Comparison of ENCODE assay signal across 14 mouse cellular contexts in genomic region chr11:98037871-98038270, GRCm38 (mm10). TPM values are rescaled to one million over a fixed set of nuclear protein-coding genes. Genes with fewer than 3 reads are reported as not detected.
DNase-seq lines count a peak whose midpoint lies in the region; ATAC-seq and TF ChIP-seq lines count a peak whose summit lies in the region.
"Had no signal": no experiment of that assay in that cellular context is flagged by ENCODE, and none has a peak within 500 bp of the region (broad histone marks: within the 10 kb centered on the region; RNA-seq: fewer than 3 reads in every experiment).

No protein-coding gene starts in this region.

- peak overlapping the region; percentile 43 for H3K4me3 ChIP-seq in E14TG2a.4 (replicated peaks; ENCODE audit: low read length)
- H3K4me3 ChIP-seq in myocyte, result no peak overlapping the region
- no peak overlapping the region for H3K4me3 ChIP-seq in stomach, postnatal 0 days (ENCODE audit: low read depth, low read length)
- H3K4me3 ChIP-seq: kidney, embryonic 15.5 days had no signal

- 60% methylated on average over 14 of the region's 14 CpGs for WGBS in stomach, postnatal 0 days

- DNase-seq in kidney, postnatal 4 days, result peak; percentile 35 to 54
- no peak for DNase-seq in kidney, postnatal 10 days
- peak; percentile 88 for DNase-seq in ZHBTc4 (ENCODE audit: low read depth, low spot score)
- DNase-seq in stomach, postnatal 0 days (ENCODE audit: low spot score), result no peak
- no peak for DNase-seq in Muller cell, postnatal 12 days (ENCODE audit: inconsistent ontology term)
- DNase-seq: embryo, embryonic 11 days; heart, adult 11 months; heart, postnatal 36 days; liver; thymus, postnatal 25 days had no signal

- H3ac ChIP-seq in myocyte (ENCODE audit: control insufficient read depth, insufficient read length), result no peak overlapping the region

- H3K4me2 ChIP-seq in myocyte (ENCODE audit: low read depth), result peak overlapping the region; percentile 53
- H3K4me2 ChIP-seq in stomach, postnatal 0 days (replicated peaks; ENCODE audit: low read depth), result no peak overlapping the region
- H3K4me2 ChIP-seq: kidney, embryonic 15.5 days had no signal

- no peaks in the 10 kb centered on the region for H3K9me3 ChIP-seq in E14TG2a.4 (ENCODE audit: low read length)
- no peaks in the 10 kb centered on the region for H3K9me3 ChIP-seq in stomach, postnatal 0 days (ENCODE audit: control insufficient read depth, low read length)
- H3K9me3 ChIP-seq: kidney, embryonic 15.5 days had no signal

- no peak for ATAC-seq in stomach, postnatal 0 days (ENCODE audit: low FRiP score, low TSS enrichment)
- ATAC-seq: midbrain, embryonic 16.5 days had no signal

- H3K36me3 ChIP-seq in E14TG2a.4 (ENCODE audit: insufficient read depth, low read length) (peaks cover 33% of the 10 kb centered on the region), myocyte (ENCODE audit: control insufficient read depth, insufficient read depth) (peaks cover 5% of the 10 kb centered on the region)
- H3K36me3 ChIP-seq in stomach, postnatal 0 days (ENCODE audit: control insufficient read depth, insufficient read depth, low read length), result no peaks in the 10 kb centered on the region
- H3K36me3 ChIP-seq: kidney, embryonic 15.5 days had no signal

- peaks cover 27% of the 10 kb centered on the region for H3K27me3 ChIP-seq in E14TG2a.4 (ENCODE audit: insufficient read depth, low read length)
- H3K27me3 ChIP-seq in myocyte (ENCODE audit: control insufficient read depth, insufficient read depth, insufficient read length), result no peaks in the 10 kb centered on the region
- no peaks in the 10 kb centered on the region; the same call in 1 of the 2 replicates for H3K27me3 ChIP-seq in stomach, postnatal 0 days (ENCODE audit: control insufficient read depth, insufficient read depth, low read length)

- TF ChIP-seq CTCF in E14TG2a.4 (conservative IDR thresholded peaks at IDR 0.05; ENCODE audit: low read length), result no peak
- TF ChIP-seq CTCF in stomach, postnatal 0 days (IDR thresholded peaks at IDR 0.05; ENCODE audit: low read depth), result no peak

- no peaks in the 10 kb centered on the region for H3K79me2 ChIP-seq in myocyte (ENCODE audit: control insufficient read depth, insufficient read depth)

- no peak overlapping the region for H3K9ac ChIP-seq in stomach, postnatal 0 days (ENCODE audit: low read length)
- H3K9ac ChIP-seq: kidney, embryonic 15.5 days had no signal

- H3K4me1 ChIP-seq in E14TG2a.4 (replicated peaks; ENCODE audit: low read depth, low read length), result peaks cover 74% of the 10 kb centered on the region
- H3K4me1 ChIP-seq in stomach, postnatal 0 days (replicated peaks; ENCODE audit: control insufficient read depth, insufficient read depth), result peaks cover 6% of the 10 kb centered on the region; the same call in 1 of the 2 replicates

- no peak overlapping the region for H3K27ac ChIP-seq in stomach, postnatal 0 days (replicated peaks)
- H3K27ac ChIP-seq: kidney, embryonic 15.5 days had no signal

- TF ChIP-seq POLR2A in myocyte (IDR thresholded peaks at IDR 0.05; ENCODE audit: insufficient read length, low read depth), result no peak

- no peak for TF ChIP-seq EP300 in stomach, postnatal 0 days (optimal IDR thresholded peaks at IDR 0.05)

TF ChIP-seq in myocyte, 11 proteins besides CTCF, POLR2A, EP300 and RAD21:
- TF ChIP-seq CEBPB (IDR thresholded peaks at IDR 0.05; ENCODE audit: insufficient read depth, poor library complexity, severe bottlenecking), result no peak
- no peak for TF ChIP-seq TCF12 (IDR thresholded peaks at IDR 0.05; ENCODE audit: insufficient read depth, poor library complexity, severe bottlenecking)

RNA-seq across cellular contexts. Expression of gene Rpl19, which starts 11.4 kb away (rescaled TPM):
- 2,972 TPM for polyA plus RNA-seq in myocyte (2012; fragmentation: generic; extraction: Trizol)
- polyA plus RNA-seq in stomach, postnatal 0 days (2015; fragmentation: Nextera tagmentation; extraction: Ambion mirVana), result 863 and 874 TPM in 2 replicates

RNA-seq across cellular contexts. Expression of gene Cacnb1, which starts 15.0 kb away (rescaled TPM):
- 163 TPM for polyA plus RNA-seq in myocyte (2012; fragmentation: generic; extraction: Trizol)
- 4.2 and 4.9 TPM in 2 replicates for polyA plus RNA-seq in stomach, postnatal 0 days (2015; fragmentation: Nextera tagmentation; extraction: Ambion mirVana)

RNA-seq across cellular contexts. Expression of gene Stac2, which starts 15.4 kb away (rescaled TPM):
- 41.7 TPM for polyA plus RNA-seq in myocyte (2012; fragmentation: generic; extraction: Trizol)
- polyA plus RNA-seq in stomach, postnatal 0 days (2015; fragmentation: Nextera tagmentation; extraction: Ambion mirVana), result 0.05 and 0.08 TPM in 2 replicates

RNA-seq across cellular contexts. Expression of gene Arl5c, which starts 41.9 kb away (rescaled TPM):
- 2.1 TPM for polyA plus RNA-seq in myocyte (2012; fragmentation: generic; extraction: Trizol)
- 7.5 and 9.8 TPM in 2 replicates for polyA plus RNA-seq in stomach, postnatal 0 days (2015; fragmentation: Nextera tagmentation; extraction: Ambion mirVana)

RNA-seq across cellular contexts. Expression of gene Plxdc1, which starts 51.6 kb away (rescaled TPM):
- 2.7 TPM for polyA plus RNA-seq in myocyte (2012; fragmentation: generic; extraction: Trizol)
- 0.40 and 0.45 TPM in 2 replicates for polyA plus RNA-seq in stomach, postnatal 0 days (2015; fragmentation: Nextera tagmentation; extraction: Ambion mirVana)

Comparison
In these comparisons a context has a peak if more than half of its experiments do, and no peak if none do; other contexts are left out.
1. DNase-seq: peak in kidney, postnatal 4 days (2 of 2) and ZHBTc4 (single experiment); none in kidney, postnatal 10 days (single experiment), stomach, postnatal 0 days (single experiment) and Muller cell, postnatal 12 days (single experiment).
2. RNA of gene Cacnb1, which starts 15.0 kb away (polyA plus RNA-seq): 163 TPM in myocyte (single experiment); 4.2 to 4.9 TPM in stomach, postnatal 0 days; every median in the first group is over 10 times any median in the second.
3. RNA of gene Stac2, which starts 15.4 kb away (polyA plus RNA-seq): 41.7 TPM in myocyte (single experiment); 0.05 to 0.08 TPM in stomach, postnatal 0 days; every median in the first group is over 10 times any median in the second.